Mouse (Mus musculus): ENCODE measurements around the gene Gm7971.
"Not testable (repeated sequence)": the region's sequence is repeated elsewhere in the genome, so short reads cannot be mapped to it uniquely, and the experiment has no call there.

The Gm7971 gene

DNA sequence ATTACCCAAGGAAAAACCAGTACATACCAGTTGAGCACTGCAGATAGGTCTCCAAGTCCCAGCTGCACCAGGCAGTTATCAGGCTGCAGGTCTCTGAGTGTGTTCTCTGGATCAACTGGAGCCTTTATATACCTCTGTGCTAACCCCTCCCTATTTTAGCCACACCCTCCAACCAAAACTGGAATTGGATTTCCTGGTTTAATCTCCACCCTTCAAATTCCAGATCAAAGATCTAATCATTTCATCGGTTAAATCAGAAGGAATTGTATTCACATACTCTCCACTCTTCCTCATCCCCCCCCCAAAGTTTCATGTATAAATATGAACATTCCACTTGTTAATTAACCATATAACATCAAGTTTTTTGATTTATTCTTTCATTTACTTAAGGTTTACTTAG, at the start of gene Gm7971:
Gm7971 (minus strand) TSS at position 101 of the 400 bp plus-strand sequence.
- not testable (repeated sequence) for DNase-seq

Data from embryo, embryonic 11 days (tissue).